ENCODE assay signal across 8 mouse cellular contexts in the genomic region with DNA sequence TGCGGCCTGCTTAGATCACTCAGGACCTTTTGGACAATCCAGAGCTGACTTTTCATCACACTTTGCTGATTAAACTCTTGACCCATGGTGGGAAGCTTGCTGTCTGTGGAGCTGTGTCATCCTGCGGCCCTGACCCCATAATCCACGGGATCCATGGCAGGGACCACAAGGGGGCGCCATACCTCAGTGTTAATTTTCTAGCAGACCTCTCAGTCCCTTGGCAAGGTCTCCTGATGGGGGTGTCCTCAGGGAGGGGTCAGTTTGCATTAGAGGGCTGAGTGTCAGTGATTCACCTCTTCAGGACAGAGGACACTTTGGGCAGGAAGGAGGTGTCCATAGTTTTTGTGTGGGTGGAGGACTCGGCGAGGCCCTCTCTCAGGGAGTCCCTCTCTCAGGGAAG.
A peak's percentile ranks its signal among the peaks of the same experiment; 100 is the strongest.
DNase-seq lines count a peak whose midpoint lies in the region; ATAC-seq and TF ChIP-seq lines count a peak whose summit lies in the region.

No protein-coding gene starts in this region.

- no peak overlapping the region for H3K4me3 ChIP-seq in kidney, embryonic 15.5 days (replicated peaks)
- H3K4me3 ChIP-seq in ES-Bruce4 (ENCODE audit: low read depth, low read length) = no peak overlapping the region
- no peak overlapping the region for H3K4me3 ChIP-seq in lung, embryonic 14.5 days (ENCODE audit: low read depth, low read length)
- H3K4me3 ChIP-seq in stomach, postnatal 0 days (ENCODE audit: low read depth, low read length) = no peak overlapping the region

- peak; percentile 68 for DNase-seq in kidney, adult 18-20 months
- DNase-seq in adrenal gland, postnatal 25 days = peak; percentile 78
- DNase-seq in forelimb bud, embryonic 11.5 days (ENCODE audit: low read depth, low spot score) = peak; percentile 36
- DNase-seq in lung, embryonic 14.5 days = peak; percentile 62
- peak; percentile 54 for DNase-seq in stomach, postnatal 0 days (ENCODE audit: low spot score)
- no peak for DNase-seq in left cerebral cortex, postnatal 25 days (ENCODE audit: low spot score in 2 of 2)

- H3K27me3 ChIP-seq in kidney, embryonic 15.5 days = 0 out of 2 replicates have a peak, but pooled peaks cover 3% of the 10 kb centered on the region
- no peaks in the 10 kb centered on the region for H3K27me3 ChIP-seq in ES-Bruce4 (ENCODE audit: control insufficient read depth, insufficient read depth, low read length, poor library complexity, severe bottlenecking)
- no peaks in the 10 kb centered on the region for H3K27me3 ChIP-seq in lung, embryonic 14.5 days (ENCODE audit: insufficient read depth, low read length)
- no peaks in the 10 kb centered on the region for H3K27me3 ChIP-seq in stomach, postnatal 0 days (ENCODE audit: control insufficient read depth, insufficient read depth, low read length)

- peaks cover 40% of the 10 kb centered on the region for H3K4me1 ChIP-seq in kidney, embryonic 15.5 days
- peaks cover 3% of the 10 kb centered on the region for H3K4me1 ChIP-seq in ES-Bruce4 (ENCODE audit: control insufficient read depth, insufficient read depth, low read length)
- peaks cover 15% of the 10 kb centered on the region for H3K4me1 ChIP-seq in lung, embryonic 14.5 days (ENCODE audit: insufficient read depth)
- H3K4me1 ChIP-seq in stomach, postnatal 0 days (replicated peaks; ENCODE audit: control insufficient read depth, insufficient read depth) = peaks cover 3% of the 10 kb centered on the region; the same call in 1 of the 2 replicates

- H3K4me2 ChIP-seq in kidney, embryonic 15.5 days = no peak overlapping the region
- no peak overlapping the region for H3K4me2 ChIP-seq in lung, embryonic 14.5 days
- no peak overlapping the region for H3K4me2 ChIP-seq in stomach, postnatal 0 days (replicated peaks; ENCODE audit: low read depth)

- no peaks in the 10 kb centered on the region for H3K36me3 ChIP-seq in kidney, embryonic 15.5 days
- H3K36me3 ChIP-seq in ES-Bruce4 (ENCODE audit: control insufficient read depth, insufficient read depth, low read length, poor library complexity, severe bottlenecking) = no peaks in the 10 kb centered on the region
- no peaks in the 10 kb centered on the region for H3K36me3 ChIP-seq in lung, embryonic 14.5 days (ENCODE audit: insufficient read depth)
- H3K36me3 ChIP-seq in stomach, postnatal 0 days (ENCODE audit: control insufficient read depth, insufficient read depth, low read length) = no peaks in the 10 kb centered on the region

- intact Hi-C loops in left cerebral cortex, postnatal 25 days (cut with DNase I) = no loop called here

- TF ChIP-seq EP300 in ES-Bruce4 (IDR thresholded peaks at IDR 0.05; ENCODE audit: insufficient read depth, low read depth, low read length) = no peak
- TF ChIP-seq EP300 in stomach, postnatal 0 days (optimal IDR thresholded peaks at IDR 0.05) = no peak

- WGBS in kidney, embryonic 15.5 days = 50% methylated on average over 6 of the region's 6 CpGs
- WGBS in lung, embryonic 14.5 days = 56% methylated on average over 6 of the region's 6 CpGs
- WGBS in stomach, postnatal 0 days = 60% methylated on average over 6 of the region's 6 CpGs

- no peak for TF ChIP-seq POLR2A in ES-Bruce4 (IDR thresholded peaks at IDR 0.05; ENCODE audit: insufficient read depth, low read length)

- ATAC-seq in kidney, embryonic 15.5 days (replicated peaks; ENCODE audit: low FRiP score) = no peak
- ATAC-seq in lung, embryonic 14.5 days (ENCODE audit: insufficient read depth) = no peak
- ATAC-seq in stomach, postnatal 0 days (ENCODE audit: low FRiP score, low TSS enrichment) = no peak; the same call in 1 of the 2 replicates

- TF ChIP-seq CTCF in ES-Bruce4 (IDR thresholded peaks at IDR 0.05; ENCODE audit: low read depth, low read length) = peak; percentile 77
- peak; percentile 75 for TF ChIP-seq CTCF in lung, embryonic 14.5 days (IDR thresholded peaks at IDR 0.05; ENCODE audit: low read depth)
- peak; percentile 74 for TF ChIP-seq CTCF in stomach, postnatal 0 days (IDR thresholded peaks at IDR 0.05; ENCODE audit: low read depth)

- no peaks in the 10 kb centered on the region for H3K9me3 ChIP-seq in kidney, embryonic 15.5 days (replicated peaks)
- no peaks in the 10 kb centered on the region for H3K9me3 ChIP-seq in ES-Bruce4 (replicated peaks; ENCODE audit: control insufficient read depth, insufficient read depth, low read length, poor library complexity, severe bottlenecking)
- H3K9me3 ChIP-seq in lung, embryonic 14.5 days (ENCODE audit: low read depth, low read length) = no peaks in the 10 kb centered on the region
- H3K9me3 ChIP-seq in stomach, postnatal 0 days (ENCODE audit: control insufficient read depth, low read length) = no peaks in the 10 kb centered on the region

- no peak overlapping the region for H3K9ac ChIP-seq in kidney, embryonic 15.5 days
- H3K9ac ChIP-seq in ES-Bruce4 (ENCODE audit: low read depth, poor library complexity, severe bottlenecking) = no peak overlapping the region
- no peak overlapping the region for H3K9ac ChIP-seq in lung, embryonic 14.5 days
- H3K9ac ChIP-seq in stomach, postnatal 0 days (ENCODE audit: low read length) = no peak overlapping the region

- no peak overlapping the region for H3K27ac ChIP-seq in kidney, embryonic 15.5 days
- no peak overlapping the region for H3K27ac ChIP-seq in ES-Bruce4 (ENCODE audit: insufficient read depth, low read length)
- H3K27ac ChIP-seq in lung, embryonic 14.5 days (ENCODE audit: low read depth) = no peak overlapping the region
- H3K27ac ChIP-seq in stomach, postnatal 0 days (replicated peaks) = no peak overlapping the region

Comparison
In these comparisons a context has a peak if more than half of its experiments do, and no peak if none do; other contexts are left out.
1. DNase-seq: peak in kidney, adult 18-20 months (single experiment), adrenal gland, postnatal 25 days (single experiment), forelimb bud, embryonic 11.5 days (single experiment), lung, embryonic 14.5 days (single experiment) and stomach, postnatal 0 days (single experiment); none in left cerebral cortex, postnatal 25 days (0 of 2).
2. Peak in every context shown above with its lines, with median percentiles within 50 percentile points of each other: CTCF ChIP-seq.